Mouse (Mus musculus) C2C12 (cell line): Measurements from ENCODE around the gene Nav3. TPM values are rescaled to one million over a fixed set of nuclear protein-coding genes. Genes with fewer than 3 reads are reported as not detected.

Experiments
- H3K27me3 ChIP-seq: one replicate; pipeline ENCODE4 v1.6.1; 2011; ENCODE audit not compliant: control insufficient read depth, insufficient read depth, insufficient read length
- H3K36me3 ChIP-seq: one replicate; pipeline ENCODE4 v1.6.1; 2011; ENCODE audit not compliant: control insufficient read depth, insufficient read depth
- H3K4me3 ChIP-seq: one replicate; pipeline ENCODE4 v1.5.1; 2011; ENCODE audit warnings: mild to moderate bottlenecking, control low read depth; ENCODE audit not compliant: poor library complexity, insufficient read depth, severe bottlenecking
- H3K79me2 ChIP-seq: one replicate; pipeline ENCODE4 v1.6.1; 2011; ENCODE audit not compliant: control insufficient read depth, insufficient read depth
- H3K79me3 ChIP-seq: one replicate; pipeline ENCODE4 v1.6.1; 2011; ENCODE audit warnings: low read depth, control low read depth
- H3ac ChIP-seq: one replicate; pipeline ENCODE3; 2011; ENCODE audit warnings: low read depth; ENCODE audit not compliant: control insufficient read depth, insufficient read length
- CEBPB ChIP-seq: IDR thresholded peaks from one replicate; pipeline ENCODE4 v1.6.1; 2011; ENCODE audit warnings: low read depth, mild to moderate bottlenecking, control low read depth, moderate library complexity
- CTCF ChIP-seq: IDR thresholded peaks from one replicate; pipeline ENCODE4 v1.5.1; 2011; ENCODE audit not compliant: control insufficient read depth, insufficient read depth, insufficient read length
- FOSL1 ChIP-seq: IDR thresholded peaks from one replicate; pipeline ENCODE4 v1.8.0; 2011; ENCODE audit warnings: mild to moderate bottlenecking, low read length; ENCODE audit not compliant: poor library complexity, insufficient read depth, severe bottlenecking
- MAX ChIP-seq: IDR thresholded peaks from one replicate; pipeline ENCODE4 v1.6.1; 2011; ENCODE audit warnings: mild to moderate bottlenecking, control low read depth
- MYOD1 ChIP-seq: IDR thresholded peaks from one replicate; pipeline ENCODE4 v1.6.1; 2011; ENCODE audit warnings: low read depth; ENCODE audit not compliant: control insufficient read depth, insufficient read length
- MYOG ChIP-seq: IDR thresholded peaks from one replicate; pipeline ENCODE4 v1.6.1; 2011; ENCODE audit not compliant: control insufficient read depth, insufficient read length; ENCODE audit errors: extremely low read depth
- USF1 ChIP-seq: IDR thresholded peaks from one replicate; pipeline ENCODE4 v1.6.1; 2011; ENCODE audit warnings: low read depth, mild to moderate bottlenecking, control low read depth, moderate library complexity
- polyA plus RNA-seq: library from polyadenylated mRNA; unstranded; fragments of >200 nt; fragmentation: generic; extraction: Trizol; gene quantifications from one replicate; pipeline ENCODE4 v1.2.1, GENCODE M21; 2012; ENCODE audit warnings: missing spikeins

Nav3 gene
- polyA plus RNA-seq, 1 experiment, result 5.0 TPM

GRCm38 (mm10) chr10:110154873-110155237, 301.1 kb downstream of the Nav3 start:
- TF ChIP-seq CTCF, result no peak
- TF ChIP-seq MYOD1, result no peak
- no peak for TF ChIP-seq MAX
- no peak for TF ChIP-seq CEBPB
- TF ChIP-seq FOSL1, result no peak
- TF ChIP-seq USF1, result no peak
- TF ChIP-seq MYOG, result no peak
- no peaks in the 10 kb centered on the region for H3K79me3 ChIP-seq
- H3K36me3 ChIP-seq, result no peaks in the 10 kb centered on the region

GRCm38 (mm10) chr10:110154001-110154872, 301.8 kb downstream of the Nav3 start:
- H3K79me2 ChIP-seq, result no peaks in the 10 kb centered on the region
- no peaks in the 10 kb centered on the region for H3K36me3 ChIP-seq
- H3ac ChIP-seq, result no peak overlapping the region
- no peak overlapping the region for H3K4me3 ChIP-seq
- TF ChIP-seq MYOD1, result no peak
- no peak for TF ChIP-seq USF1
- TF ChIP-seq FOSL1, result no peak
- no peak for TF ChIP-seq CTCF
- no peak for TF ChIP-seq MYOG
- no peak for TF ChIP-seq CEBPB
- no peaks in the 10 kb centered on the region for H3K79me3 ChIP-seq
- H3K27me3 ChIP-seq, result no peaks in the 10 kb centered on the region

More at GRCm38 (mm10) chr10:110154873-110155237, 301.1 kb downstream of the Nav3 start:
- no peaks in the 10 kb centered on the region for H3K79me2 ChIP-seq
- H3K27me3 ChIP-seq, result no peaks in the 10 kb centered on the region
- H3K4me3 ChIP-seq, result no peak overlapping the region
- H3ac ChIP-seq, result no peak overlapping the region

GRCm38 (mm10) chr10:110120572-110120971, 335.4 kb downstream of the Nav3 start:
- no peaks in the 10 kb centered on the region for H3K36me3 ChIP-seq
- H3K27me3 ChIP-seq, result no peaks in the 10 kb centered on the region
- TF ChIP-seq CEBPB (no peak), USF1 (no peak), MYOG (no peak), MYOD1 (no peak), CTCF (no peak), MAX (no peak), FOSL1 (no peak)
- no peaks in the 10 kb centered on the region for H3K79me3 ChIP-seq
- H3K4me3 ChIP-seq, result no peak overlapping the region
- H3K79me2 ChIP-seq, result no peaks in the 10 kb centered on the region
- no peak overlapping the region for H3ac ChIP-seq

DNA sequence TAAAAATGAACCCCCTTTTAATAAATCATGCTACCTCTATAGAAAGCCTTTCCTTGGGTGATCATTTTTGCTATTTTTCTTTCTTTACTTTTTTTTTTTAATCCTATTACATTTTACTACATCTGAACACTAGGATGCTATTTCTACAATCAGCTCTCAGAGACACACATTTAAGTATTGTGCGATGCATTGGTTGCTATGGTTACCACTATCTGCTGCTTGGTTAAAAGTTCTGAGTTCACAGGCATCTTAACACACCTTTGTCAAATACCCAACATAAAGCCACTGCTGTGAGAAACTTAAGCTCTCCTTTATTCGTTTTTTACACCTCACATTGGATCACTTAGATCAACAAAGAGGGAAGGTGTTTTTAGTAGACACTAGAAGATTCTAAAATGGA, 338.7 kb downstream of the Nav3 start:
- H3K79me2 ChIP-seq, result no peaks in the 10 kb centered on the region
- H3ac ChIP-seq, result no peak overlapping the region
- H3K79me3 ChIP-seq, result no peaks in the 10 kb centered on the region
- no peaks in the 10 kb centered on the region for H3K36me3 ChIP-seq
- TF ChIP-seq MAX, result no peak
- TF ChIP-seq CEBPB, result no peak
- TF ChIP-seq MYOD1, result no peak
- no peak for TF ChIP-seq CTCF
- no peak for TF ChIP-seq FOSL1
- TF ChIP-seq USF1, result no peak
- no peak for TF ChIP-seq MYOG
- H3K27me3 ChIP-seq, result no peaks in the 10 kb centered on the region
- no peak overlapping the region for H3K4me3 ChIP-seq

GRCm38 (mm10) chr10:110112669-110113458, 343.1 kb downstream of the Nav3 start:
- Histone ChIP-seq H3K36me3 (no peaks in the 10 kb centered on the region), H3K4me3 (no peak overlapping the region), H3K27me3 (no peaks in the 10 kb centered on the region), H3K79me3 (no peaks in the 10 kb centered on the region), H3ac (no peak overlapping the region), H3K79me2 (no peaks in the 10 kb centered on the region)
- no peak for TF ChIP-seq MYOD1
- no peak for TF ChIP-seq FOSL1
- no peak for TF ChIP-seq MAX
- no peak for TF ChIP-seq USF1
- TF ChIP-seq CEBPB, result no peak
- TF ChIP-seq MYOG, result no peak
- TF ChIP-seq CTCF, result no peak
